Mouse (Mus musculus): ENCODE data around the gene Asb9. TPM values are rescaled to one million over a fixed set of nuclear protein-coding genes. Genes with fewer than 3 reads are reported as not detected.

The Asb9 gene
- not detected for total RNA-seq (2023)

GRCm38 (mm10) chrX:164505709-164506498, at the start of gene Asb9:
TSS of gene Asb9 (plus strand) at chrX:164506327.

Other genes starting within 250 kb of the Asb9 start
- gene Bmx, start 248.1 kb upstream of the Asb9 start, total RNA-seq (2023), result 10 to 100 TPM in 1 of 2 experiments, 1 to 10 TPM in 1; 9.7 to 11.8 TPM
- 1 to 10 TPM in 1 of 2 experiments, not detected in 1; 1.5 TPM for gene Pir, start 237.0 kb upstream of the Asb9 start, total RNA-seq (2023)
- not detected for gene Vegfd, start 132.9 kb upstream of the Asb9 start, total RNA-seq (2023)
- gene Piga, start 86.5 kb upstream of the Asb9 start, total RNA-seq (2023), result 10 to 100 TPM; 10.5 to 13.1 TPM
- not detected for gene Asb11, start 69.3 kb upstream of the Asb9 start, total RNA-seq (2023)